Mouse (Mus musculus): ENCODE results near the gene Arid1b.

- TF ChIP-seq CTCF (IDR thresholded peaks at IDR 0.05; ENCODE audit: extremely low read depth, insufficient read length, insufficient replicate concordance, low read depth, low read length) (no peak), POLR2A (IDR thresholded peaks at IDR 0.05; ENCODE audit: low read depth, low read length) (no peak)
These were observed 182.2 kb downstream of the Arid1b start for GRCm38 (mm10) chr17:5176315-5176714.

All from small intestine, adult 2 months (tissue).